Mouse (Mus musculus) adrenal gland, adult 8-10 months (tissue): ENCODE results near the gene Cgnl1. TPM values are rescaled to one million over a fixed set of nuclear protein-coding genes. Genes with fewer than 3 reads are reported as not detected.
A peak's percentile ranks its signal among the peaks of the same experiment; 100 is the strongest.

ENCODE experiments used
- DNase-seq: peaks from one replicate; pipeline ENCODE4 v3.0.0; 2022
- total RNA-seq, 4 experiments: library from RNA; stranded (reverse); gene quantifications; 2 replicates each; pipeline ENCODE4 v1.2.4; 2022

Cgnl1 gene
- total RNA-seq, result 100 to 1,000 TPM in 1 of 4 experiments, 10 to 100 TPM in 3; 90.0 to 142 (median 93.2) TPM

GRCm38 (mm10) chr9:71770991-71771767, at the start of gene Cgnl1:
TSS of gene Cgnl1 (minus strand) at chr9:71771602.
- DNase-seq, result no peak

GRCm38 (mm10) chr9:71818453-71818852, 47.1 kb upstream of the Cgnl1 start:
- DNase-seq, result no peak

GRCm38 (mm10) chr9:71816121-71816520, 44.7 kb upstream of the Cgnl1 start:
- DNase-seq, result no peak

GRCm38 (mm10) chr9:71813565-71813964, 42.2 kb upstream of the Cgnl1 start:
- no peak for DNase-seq

GRCm38 (mm10) chr9:71812914-71813313, 41.5 kb upstream of the Cgnl1 start:
- no peak for DNase-seq

- DNase-seq, result no peak
Measured at GRCm38 (mm10) chr9:71812402-71812801, 41.0 kb upstream of the Cgnl1 start.

- DNase-seq, result no peak
Measured at GRCm38 (mm10) chr9:71811404-71811803, 40.0 kb upstream of the Cgnl1 start.

GRCm38 (mm10) chr9:71810723-71811122, 39.3 kb upstream of the Cgnl1 start:
- DNase-seq, result no peak

GRCm38 (mm10) chr9:71808640-71809254, 37.3 kb upstream of the Cgnl1 start:
- DNase-seq, result no peak

- DNase-seq, result no peak
Measured at GRCm38 (mm10) chr9:71807801-71808200, 36.4 kb upstream of the Cgnl1 start.

- DNase-seq, result peak; percentile 70
Measured at GRCm38 (mm10) chr9:71806422-71806805, 35.0 kb upstream of the Cgnl1 start.

GRCm38 (mm10) chr9:71805646-71806421, 34.4 kb upstream of the Cgnl1 start:
- DNase-seq, result no peak

GRCm38 (mm10) chr9:71804116-71804515, 32.7 kb upstream of the Cgnl1 start:
- no peak for DNase-seq

- no peak for DNase-seq
Measured at GRCm38 (mm10) chr9:71803281-71803680, 31.9 kb upstream of the Cgnl1 start.

- no peak for DNase-seq
Measured at GRCm38 (mm10) chr9:71799598-71799997, 28.2 kb upstream of the Cgnl1 start.

- no peak for DNase-seq
Measured at GRCm38 (mm10) chr9:71798176-71798575, 26.8 kb upstream of the Cgnl1 start.

- DNase-seq, result no peak
Measured at GRCm38 (mm10) chr9:71777404-71777803, 6.0 kb upstream of the Cgnl1 start.

GRCm38 (mm10) chr9:71776337-71776736, 4.9 kb upstream of the Cgnl1 start:
- no peak for DNase-seq

- no peak for DNase-seq
Measured at GRCm38 (mm10) chr9:71773563-71773962, 2.2 kb upstream of the Cgnl1 start.

GRCm38 (mm10) chr9:71772338-71772737, 936 bp upstream of the Cgnl1 start:
- no peak for DNase-seq

- no peak for DNase-seq
Measured at GRCm38 (mm10) chr9:71770484-71770883, 918 bp downstream of the Cgnl1 start.

- no peak for DNase-seq
Measured at GRCm38 (mm10) chr9:71769701-71770100, 1.7 kb downstream of the Cgnl1 start.

- DNase-seq, result no peak
Measured at GRCm38 (mm10) chr9:71768119-71768518, 3.3 kb downstream of the Cgnl1 start.
